Mouse (Mus musculus) cerebellum, adult (tissue): ENCODE measurements at regions not wholly inside any gene's neighbourhood (a gene's known extent, or its start where the extent isn't known, plus 50 kb on each side); places are given as distances from the start of the nearest gene placed in this dataset.

Source experiments
- ATAC-seq: cut with Nextera tagmentation; 2 replicates; pipeline ENCODE4 v1.9.2; 2017; ENCODE audit warnings: mild to moderate bottlenecking, moderate library complexity, mixed read lengths; ENCODE audit not compliant: insufficient number of reproducible peaks, low FRiP score, low TSS enrichment

GRCm38 (mm10) chr2:50660000-50660399 is 363.4 kb upstream of the Mmadhc start:
- no peak for ATAC-seq

- ATAC-seq, result no peak
Observed at GRCm38 (mm10) chr2:50657826-50658225, 361.2 kb upstream of the Mmadhc start.

GRCm38 (mm10) chr2:50656351-50656750 is 359.8 kb upstream of the Mmadhc start:
- ATAC-seq, result no peak

GRCm38 (mm10) chr2:50654953-50655324 is 358.3 kb upstream of the Mmadhc start:
- ATAC-seq, result peak; percentile 88

GRCm38 (mm10) chr2:50654221-50654952 is 357.8 kb upstream of the Mmadhc start:
- peak; percentile 36; the same call in 1 of the 2 replicates for ATAC-seq

- ATAC-seq, result no peak
Observed at GRCm38 (mm10) chr2:50653121-50653615, 356.6 kb upstream of the Mmadhc start.

- ATAC-seq, result no peak
Observed at GRCm38 (mm10) chr2:50649656-50650055, 353.1 kb upstream of the Mmadhc start.

GRCm38 (mm10) chr2:50643219-50643618 is 346.6 kb upstream of the Mmadhc start:
- ATAC-seq, result no peak

- no peak for ATAC-seq
Observed at GRCm38 (mm10) chr2:50642198-50642597, 345.6 kb upstream of the Mmadhc start.

- ATAC-seq, result no peak
Observed at GRCm38 (mm10) chr2:50635896-50636295, 339.3 kb upstream of the Mmadhc start.

GRCm38 (mm10) chr2:50631786-50632185 is 335.2 kb upstream of the Mmadhc start:
- no peak for ATAC-seq

- no peak for ATAC-seq
Observed at GRCm38 (mm10) chr2:50627501-50627900, 330.9 kb upstream of the Mmadhc start.

- ATAC-seq, result no peak
Observed at GRCm38 (mm10) chr2:50625233-50625749, 328.7 kb upstream of the Mmadhc start.

GRCm38 (mm10) chr2:50609086-50609485 is 312.5 kb upstream of the Mmadhc start:
- peak; percentile 78; the same call in 1 of the 2 replicates for ATAC-seq

- ATAC-seq, result no peak
Observed at GRCm38 (mm10) chr2:50589195-50589594, 292.6 kb upstream of the Mmadhc start.

- no peak for ATAC-seq
Observed at GRCm38 (mm10) chr2:50588652-50589051, 292.1 kb upstream of the Mmadhc start.

- ATAC-seq, result no peak
Observed at GRCm38 (mm10) chr2:50586321-50587050, 289.9 kb upstream of the Mmadhc start.

GRCm38 (mm10) chr2:50579620-50580019 is 283.0 kb upstream of the Mmadhc start:
- no peak for ATAC-seq

GRCm38 (mm10) chr2:50578278-50579043 is 281.9 kb upstream of the Mmadhc start:
- no peak for ATAC-seq

- no peak for ATAC-seq
Observed at GRCm38 (mm10) chr2:50577736-50578135, 281.1 kb upstream of the Mmadhc start.

GRCm38 (mm10) chr2:50573455-50573854 is 276.9 kb upstream of the Mmadhc start:
- ATAC-seq, result no peak
